Mouse (Mus musculus) T-helper 2 cell (primary cell): Measurements from ENCODE around the gene Ror2.

ENCODE experiments used
- in situ Hi-C: fragments of 300-600 bp; cut with MboI, MseI; formaldehyde crosslinking; loops from one replicate; pipeline ENCODE4 v1.15.1; 2025; ENCODE audit warnings: high pct_unique_total_duplicates

Gene Ror2

DNA sequence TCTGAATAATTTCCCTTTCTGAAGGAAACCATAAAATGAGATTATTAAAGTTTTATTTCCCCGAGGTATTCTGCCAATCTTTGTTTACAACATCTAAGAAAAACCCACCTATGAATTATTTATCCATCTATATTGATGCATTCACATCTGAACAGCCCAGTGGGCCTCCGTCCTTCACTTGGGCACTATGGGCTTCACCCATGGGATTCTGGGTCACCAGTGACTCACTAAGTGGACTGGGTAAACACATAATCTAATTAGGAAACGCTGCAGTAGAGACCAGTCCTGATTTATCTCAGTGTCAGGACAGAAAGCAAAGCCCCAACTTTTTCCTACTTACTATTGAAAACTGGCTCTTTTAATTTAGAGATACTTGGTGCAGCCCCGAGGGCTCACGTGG is 210.9 kb downstream of the Ror2 start:
- in situ Hi-C loops = no loop called here

DNA sequence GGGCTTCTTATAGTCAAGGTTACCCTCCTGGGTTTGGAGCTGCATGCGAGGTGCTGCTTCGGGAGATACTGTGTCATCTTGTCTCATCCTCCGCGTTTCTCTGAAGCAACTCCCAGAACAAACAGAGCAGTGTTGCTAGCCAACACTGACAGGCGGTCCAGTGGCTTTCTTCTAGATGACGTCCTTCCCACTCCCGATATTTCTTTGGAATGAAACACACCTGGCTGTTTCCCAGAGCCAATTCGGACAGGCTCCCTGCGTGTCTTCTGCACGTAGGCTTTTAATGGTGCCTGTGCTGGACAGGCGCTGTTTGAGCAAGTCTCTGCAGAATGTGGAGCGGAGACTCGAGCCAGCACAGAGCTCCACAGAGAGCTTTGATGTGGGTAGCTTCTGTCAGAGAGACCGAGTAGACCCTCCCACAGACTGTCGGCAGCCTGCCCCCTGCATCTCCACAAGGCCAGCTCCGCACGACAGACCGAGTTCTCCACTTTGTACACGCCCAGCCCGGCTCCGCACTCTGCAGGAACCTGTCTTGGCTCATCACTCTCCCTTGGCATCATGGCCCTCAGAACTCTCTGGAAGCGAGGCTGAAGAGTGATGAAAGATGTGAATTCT is 216.7 kb downstream of the Ror2 start:
- in situ Hi-C loops = no loop called here

DNA sequence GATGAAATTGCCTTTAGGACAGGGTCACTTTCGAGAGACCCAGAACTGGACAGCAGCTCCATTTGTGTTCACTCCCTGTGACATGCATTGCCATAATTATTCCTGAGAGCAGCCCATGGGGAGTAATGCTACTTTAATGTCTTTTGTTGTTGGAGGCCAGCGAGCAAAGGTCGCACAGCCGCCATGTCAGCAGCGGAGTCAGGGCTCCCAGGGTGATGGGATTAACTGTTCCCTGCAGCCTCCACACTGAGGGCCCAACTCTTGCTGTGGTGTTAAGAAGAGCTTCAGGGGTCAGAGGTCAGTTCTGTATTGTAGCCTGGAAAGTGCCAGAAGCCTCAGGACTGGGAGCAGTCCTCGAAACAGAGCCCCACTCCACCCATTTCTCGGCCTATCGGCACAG is 217.5 kb downstream of the Ror2 start:
- in situ Hi-C loops = no loop called here

GRCm38 (mm10) chr13:53067949-53068348 is 218.0 kb downstream of the Ror2 start:
- in situ Hi-C loops = no loop called here

DNA sequence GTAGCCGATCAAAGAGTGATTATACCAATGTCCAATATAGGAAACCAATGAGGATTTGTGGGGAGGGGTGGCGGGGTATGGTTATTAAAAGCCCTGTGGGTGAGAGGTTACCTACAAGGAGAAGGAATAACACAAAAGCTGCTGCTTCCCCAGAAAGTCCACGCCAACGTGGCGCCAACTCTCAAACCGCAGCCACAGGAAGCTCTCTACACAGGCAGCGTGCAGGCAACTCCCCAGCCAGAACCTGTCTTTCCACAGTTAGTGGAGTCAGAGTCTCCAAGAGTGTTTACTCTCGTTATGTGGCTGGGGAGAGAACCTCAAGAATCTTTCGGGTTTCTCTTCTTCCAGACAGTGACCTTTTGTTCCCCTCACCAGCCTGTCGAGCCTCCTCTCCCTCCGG is 220.8 kb downstream of the Ror2 start:
- in situ Hi-C loops = no loop called here

- in situ Hi-C loops = no loop called here
These were observed 221.2 kb downstream of the Ror2 start for GRCm38 (mm10) chr13:53064681-53065080.
